Mouse (Mus musculus): ENCODE data around the gene Atf4. TPM values are rescaled to one million over a fixed set of nuclear protein-coding genes. Genes with fewer than 3 reads are reported as not detected.

Atf4 gene
- 138 and 143 TPM in 2 replicates for polyA plus RNA-seq (2015; fragmentation: Nextera tagmentation; extraction: Ambion mirVana)

GRCm38 (mm10) chr15:80254847-80255645, at the start of gene Atf4:
Atf4 (plus strand) TSS chr15:80255184.
- no peaks in the 10 kb centered on the region for H3K27me3 ChIP-seq (replicated peaks)
- peak within 1 kb of the TSS; percentile 99 for H3K27ac ChIP-seq
- H3K9ac ChIP-seq = peak within 1 kb of the TSS; percentile 96
- H3K9me3 ChIP-seq = no peaks in the 10 kb centered on the region
- H3K4me1 ChIP-seq (replicated peaks) = peaks cover 41% of the 10 kb centered on the region
- peak; percentile 94 for ATAC-seq
- peak within 1 kb of the TSS; percentile 81 for H3K4me2 ChIP-seq (replicated peaks)
- WGBS = under 1% methylated on average over 62 of the region's 62 CpGs
- peaks cover 30% of the 10 kb centered on the region for H3K36me3 ChIP-seq
- peak within 1 kb of the TSS; percentile 73 for H3K4me3 ChIP-seq (replicated peaks)

GRCm38 (mm10) chr15:80206057-80206565, 48.9 kb upstream of the Atf4 start:
- Histone ChIP-seq H3K9me3 (no peaks in the 10 kb centered on the region), H3K4me2 (replicated peaks) (no peak overlapping the region), H3K27ac (no peak overlapping the region), H3K4me1 (replicated peaks) (0 out of 2 replicates have a peak, but pooled peaks cover 5% of the 10 kb centered on the region), H3K4me3 (replicated peaks) (no peak overlapping the region), H3K27me3 (replicated peaks) (no peaks in the 10 kb centered on the region), H3K36me3 (peaks cover under 1% of the 10 kb centered on the region), H3K9ac (no peak overlapping the region)
- whole genome bisulfite sequencing = 87% methylated on average over 3 of the region's 3 CpGs
- no peak for ATAC-seq

- H3K36me3 ChIP-seq = peaks cover 21% of the 10 kb centered on the region
- H3K9me3 ChIP-seq = no peaks in the 10 kb centered on the region
- no peak for ATAC-seq
- no peak overlapping the region for H3K4me3 ChIP-seq (replicated peaks)
- no peak overlapping the region for H3K4me2 ChIP-seq (replicated peaks)
- H3K4me1 ChIP-seq (replicated peaks) = 0 out of 2 replicates have a peak, but pooled peaks cover 5% of the 10 kb centered on the region
- WGBS = 39% methylated on average over 4 of the region's 4 CpGs
- H3K9ac ChIP-seq = no peak overlapping the region
- no peak overlapping the region for H3K27ac ChIP-seq
- H3K27me3 ChIP-seq (replicated peaks) = no peaks in the 10 kb centered on the region
Observed at GRCm38 (mm10) chr15:80208446-80208845, 46.5 kb upstream of the Atf4 start.

- no peaks in the 10 kb centered on the region for H3K4me1 ChIP-seq (replicated peaks)
- H3K27ac ChIP-seq = no peak overlapping the region
- H3K4me2 ChIP-seq (replicated peaks) = no peak overlapping the region
- peaks cover 21% of the 10 kb centered on the region for H3K36me3 ChIP-seq
- H3K9me3 ChIP-seq = no peaks in the 10 kb centered on the region
- no peak overlapping the region for H3K4me3 ChIP-seq (replicated peaks)
- no peak overlapping the region for H3K9ac ChIP-seq
- no peak for ATAC-seq
- H3K27me3 ChIP-seq (replicated peaks) = no peaks in the 10 kb centered on the region
Observed at GRCm38 (mm10) chr15:80213688-80214087, 41.3 kb upstream of the Atf4 start.

GRCm38 (mm10) chr15:80215716-80216479, 39.1 kb upstream of the Atf4 start:
- Histone ChIP-seq H3K4me1 (replicated peaks) (peaks cover 6% of the 10 kb centered on the region; the same call in 1 of the 2 replicates), H3K27me3 (replicated peaks) (no peaks in the 10 kb centered on the region), H3K4me3 (replicated peaks) (no peak overlapping the region), H3K27ac (no peak overlapping the region), H3K9me3 (no peaks in the 10 kb centered on the region), H3K9ac (no peak overlapping the region), H3K36me3 (peaks cover 21% of the 10 kb centered on the region), H3K4me2 (replicated peaks) (no peak overlapping the region)
- WGBS = 19% methylated on average over 10 of the region's 10 CpGs
- ATAC-seq = no peak

GRCm38 (mm10) chr15:80216480-80216820, 38.5 kb upstream of the Atf4 start:
- H3K4me3 ChIP-seq (replicated peaks) = no peak overlapping the region

GRCm38 (mm10) chr15:80217476-80217875, 37.5 kb upstream of the Atf4 start:
- H3K27me3 ChIP-seq (replicated peaks) = no peaks in the 10 kb centered on the region
- H3K9ac ChIP-seq = no peak overlapping the region
- no peak overlapping the region for H3K4me3 ChIP-seq (replicated peaks)
- H3K4me1 ChIP-seq (replicated peaks) = peaks cover 6% of the 10 kb centered on the region; the same call in 1 of the 2 replicates
- H3K9me3 ChIP-seq = no peaks in the 10 kb centered on the region
- WGBS = 86% methylated on average over 10 of the region's 10 CpGs
- peaks cover 7% of the 10 kb centered on the region for H3K36me3 ChIP-seq
- H3K4me2 ChIP-seq (replicated peaks) = no peak overlapping the region
- no peak overlapping the region for H3K27ac ChIP-seq
- no peak for ATAC-seq

More at GRCm38 (mm10) chr15:80216480-80216820, 38.5 kb upstream of the Atf4 start:
- no peaks in the 10 kb centered on the region for H3K9me3 ChIP-seq
- ATAC-seq = no peak
- no peak overlapping the region for H3K4me2 ChIP-seq (replicated peaks)
- H3K4me1 ChIP-seq (replicated peaks) = peaks cover 6% of the 10 kb centered on the region; the same call in 1 of the 2 replicates
- no peak overlapping the region for H3K9ac ChIP-seq
- H3K27me3 ChIP-seq (replicated peaks) = no peaks in the 10 kb centered on the region
- H3K27ac ChIP-seq = no peak overlapping the region
- peaks cover 17% of the 10 kb centered on the region for H3K36me3 ChIP-seq
- WGBS = 63% methylated on average over 9 of the region's 9 CpGs

- peaks cover 6% of the 10 kb centered on the region; the same call in 1 of the 2 replicates for H3K4me1 ChIP-seq (replicated peaks)
- ATAC-seq = peak; percentile 54
- H3K36me3 ChIP-seq = no peaks in the 10 kb centered on the region
- no peak overlapping the region for H3K4me3 ChIP-seq (replicated peaks)
- no peaks in the 10 kb centered on the region for H3K27me3 ChIP-seq (replicated peaks)
- WGBS = 22% methylated on average over 14 of the region's 14 CpGs
- H3K27ac ChIP-seq = 0 out of 2 replicates have a peak overlapping the region, but pooled peaks have one; percentile 37
- no peak overlapping the region for H3K9ac ChIP-seq
- H3K4me2 ChIP-seq (replicated peaks) = peak overlapping the region; percentile 38
- no peaks in the 10 kb centered on the region for H3K9me3 ChIP-seq
Observed at GRCm38 (mm10) chr15:80219211-80219610, 35.8 kb upstream of the Atf4 start.

GRCm38 (mm10) chr15:80219705-80220657, 35.0 kb upstream of the Atf4 start:
- no peak overlapping the region for H3K4me3 ChIP-seq (replicated peaks)
- H3K27me3 ChIP-seq (replicated peaks) = no peaks in the 10 kb centered on the region
- no peaks in the 10 kb centered on the region for H3K9me3 ChIP-seq
- H3K9ac ChIP-seq = no peak overlapping the region
- no peak overlapping the region for H3K4me2 ChIP-seq (replicated peaks)
- 55% methylated on average over 4 of the region's 4 CpGs for WGBS
- peaks cover 6% of the 10 kb centered on the region; the same call in 1 of the 2 replicates for H3K4me1 ChIP-seq (replicated peaks)
- H3K36me3 ChIP-seq = no peaks in the 10 kb centered on the region
- ATAC-seq = no peak; the same call in 1 of the 2 replicates
- H3K27ac ChIP-seq = 0 out of 2 replicates have a peak overlapping the region, but pooled peaks have one; percentile 37

- Histone ChIP-seq H3K27me3 (replicated peaks) (no peaks in the 10 kb centered on the region), H3K4me2 (replicated peaks) (no peak overlapping the region), H3K4me3 (replicated peaks) (no peak overlapping the region), H3K4me1 (replicated peaks) (peaks cover 6% of the 10 kb centered on the region; the same call in 1 of the 2 replicates), H3K9me3 (no peaks in the 10 kb centered on the region), H3K9ac (no peak overlapping the region), H3K36me3 (no peaks in the 10 kb centered on the region), H3K27ac (no peak overlapping the region)
- ATAC-seq = no peak
- WGBS = 62% methylated on average over 8 of the region's 8 CpGs
Observed at GRCm38 (mm10) chr15:80221031-80221430, 34.0 kb upstream of the Atf4 start.

- Histone ChIP-seq H3K9ac (no peak overlapping the region), H3K4me1 (replicated peaks) (peaks cover 6% of the 10 kb centered on the region; the same call in 1 of the 2 replicates), H3K4me2 (replicated peaks) (no peak overlapping the region), H3K9me3 (no peaks in the 10 kb centered on the region), H3K36me3 (no peaks in the 10 kb centered on the region), H3K27ac (no peak overlapping the region), H3K4me3 (replicated peaks) (no peak overlapping the region), H3K27me3 (replicated peaks) (no peaks in the 10 kb centered on the region)
- WGBS = 91% methylated on average over 7 of the region's 7 CpGs
- no peak for ATAC-seq
Observed at GRCm38 (mm10) chr15:80223751-80224150, 31.2 kb upstream of the Atf4 start.

Data from intestine, embryonic 15.5 days (tissue).